Mouse (Mus musculus): Measurements from ENCODE around the gene Boc. TPM values are rescaled to one million over a fixed set of nuclear protein-coding genes. Genes with fewer than 3 reads are reported as not detected.

The Boc gene
- polyA plus RNA-seq, 1 experiment: 1.3 TPM

DNA sequence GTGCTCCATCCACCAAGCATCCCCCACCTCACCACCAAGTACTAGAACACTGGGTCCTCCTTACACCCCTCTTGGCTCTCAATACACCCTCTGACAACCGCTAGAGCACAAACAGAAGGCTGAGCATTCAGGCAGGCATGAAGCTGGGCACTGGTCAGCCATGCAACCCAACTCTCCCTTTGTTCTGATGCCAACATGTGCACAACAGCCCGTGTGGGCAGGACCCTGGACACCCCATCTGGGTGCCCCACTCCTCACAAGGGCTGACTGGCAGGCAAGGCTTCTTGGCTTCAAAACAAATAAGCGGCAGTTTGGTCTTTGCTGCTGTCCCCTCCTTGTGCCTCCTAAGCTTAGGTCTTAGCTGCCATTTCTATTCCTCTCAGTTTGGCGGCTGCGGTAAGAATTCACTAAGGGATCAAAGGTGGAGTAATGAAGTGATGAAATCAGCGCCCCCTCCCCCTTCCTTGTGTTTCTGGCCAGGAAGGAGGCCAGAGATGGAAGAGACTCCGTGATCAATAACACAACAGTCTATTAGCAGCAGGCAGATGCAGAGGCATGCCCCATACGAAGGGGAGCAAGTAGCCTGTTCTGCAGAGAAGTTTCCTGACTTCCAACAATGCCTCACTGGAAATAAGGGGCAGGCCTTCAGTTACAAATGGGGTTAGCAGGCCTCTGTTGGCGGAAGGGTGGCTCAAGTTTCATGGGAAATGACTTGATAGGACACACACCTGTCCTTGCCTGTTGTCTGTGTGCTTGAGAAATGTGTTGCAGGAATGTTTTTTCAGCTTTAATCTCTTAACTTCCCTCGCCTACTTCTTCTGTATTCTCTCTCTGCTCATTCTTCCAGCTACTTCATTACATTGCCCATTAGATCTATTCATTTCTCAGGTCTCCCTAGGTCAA lies 51.4 kb downstream of the Boc start:
- Histone ChIP-seq H3K4me3 (ENCODE audit: low read depth, low read length) (no peak overlapping the region), H3K9me3 (replicated peaks; ENCODE audit: control insufficient read depth, insufficient read depth, low read length, poor library complexity, severe bottlenecking) (no peaks in the 10 kb centered on the region; the same call in 1 of the 2 replicates), H3K27me3 (ENCODE audit: control insufficient read depth, insufficient read depth, low read length, poor library complexity, severe bottlenecking) (no peaks in the 10 kb centered on the region), H3K36me3 (ENCODE audit: control insufficient read depth, insufficient read depth, low read length, poor library complexity, severe bottlenecking) (no peaks in the 10 kb centered on the region), H3K27ac (ENCODE audit: insufficient read depth, low read length) (no peak overlapping the region), H3K9ac (ENCODE audit: low read depth, poor library complexity, severe bottlenecking) (no peak overlapping the region), H3K4me1 (ENCODE audit: control insufficient read depth, insufficient read depth, low read length) (no peaks in the 10 kb centered on the region)
- no peak for TF ChIP-seq CTCF (IDR thresholded peaks at IDR 0.05; ENCODE audit: low read depth, low read length)

DNA sequence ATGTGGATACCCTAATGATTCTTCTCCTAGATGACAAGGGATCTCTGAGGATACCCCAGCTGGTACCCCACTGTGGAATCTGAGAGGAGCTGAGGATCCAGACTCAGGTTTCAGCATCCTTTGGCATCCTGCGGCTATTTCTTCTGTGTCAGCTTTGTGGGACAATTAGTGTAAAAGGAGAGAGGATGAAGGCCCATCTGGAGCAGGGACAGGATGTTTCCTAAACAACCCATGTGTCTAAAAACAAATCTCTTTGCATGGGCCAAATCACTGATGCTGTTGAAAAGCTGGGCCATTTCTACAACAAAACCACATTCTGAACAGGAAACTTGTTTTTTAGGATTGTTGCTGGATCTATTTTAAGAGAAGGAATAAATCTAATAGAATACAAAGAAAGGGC lies 53.5 kb downstream of the Boc start:
- Histone ChIP-seq H3K4me1 (ENCODE audit: control insufficient read depth, insufficient read depth, low read length) (no peaks in the 10 kb centered on the region), H3K36me3 (ENCODE audit: control insufficient read depth, insufficient read depth, low read length, poor library complexity, severe bottlenecking) (no peaks in the 10 kb centered on the region), H3K9ac (ENCODE audit: low read depth, poor library complexity, severe bottlenecking) (no peak overlapping the region), H3K4me3 (ENCODE audit: low read depth, low read length) (no peak overlapping the region), H3K9me3 (replicated peaks; ENCODE audit: control insufficient read depth, insufficient read depth, low read length, poor library complexity, severe bottlenecking) (no peaks in the 10 kb centered on the region; the same call in 1 of the 2 replicates), H3K27me3 (ENCODE audit: control insufficient read depth, insufficient read depth, low read length, poor library complexity, severe bottlenecking) (no peaks in the 10 kb centered on the region), H3K27ac (ENCODE audit: insufficient read depth, low read length) (no peak overlapping the region)
- TF ChIP-seq CTCF (IDR thresholded peaks at IDR 0.05; ENCODE audit: low read depth, low read length): no peak
- no peak for TF ChIP-seq EP300 (IDR thresholded peaks at IDR 0.05; ENCODE audit: insufficient read depth, low read depth, low read length)
- TF ChIP-seq POLR2A (IDR thresholded peaks at IDR 0.05; ENCODE audit: insufficient read depth, low read length): no peak

DNA sequence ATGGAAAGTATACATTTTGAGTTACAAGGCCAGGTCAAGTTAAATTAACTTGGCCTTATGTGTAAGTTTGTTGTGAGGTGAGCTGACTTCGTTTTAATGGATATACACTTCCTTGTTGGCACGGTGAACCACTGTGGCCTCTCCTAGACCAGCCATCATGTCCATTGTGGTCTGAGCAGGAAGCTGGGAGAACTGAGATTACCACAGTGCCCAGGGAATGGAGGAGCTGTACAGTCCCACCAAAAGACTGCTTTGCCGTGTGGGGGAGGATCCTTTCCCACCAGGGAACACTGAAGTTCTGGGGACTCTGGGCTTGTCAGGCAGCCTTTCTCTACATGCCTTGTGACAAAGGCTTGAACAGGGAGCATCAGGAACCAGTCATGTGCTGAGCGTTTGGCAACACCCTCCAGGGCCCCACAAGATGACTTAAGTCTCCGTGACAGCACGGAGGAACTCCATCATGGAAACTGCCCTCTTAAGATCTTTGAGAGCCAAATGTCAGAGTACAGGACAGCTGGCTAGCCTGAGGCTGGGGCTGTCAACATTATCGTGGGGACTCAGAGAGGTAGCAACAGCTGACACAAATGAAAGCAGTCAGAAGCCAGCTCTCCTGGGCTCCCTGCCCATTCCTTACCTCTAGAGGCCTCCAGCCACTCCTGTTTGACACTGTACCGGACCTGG lies 55.7 kb downstream of the Boc start:
- Histone ChIP-seq H3K9me3 (replicated peaks; ENCODE audit: control insufficient read depth, insufficient read depth, low read length, poor library complexity, severe bottlenecking) (no peaks in the 10 kb centered on the region; the same call in 1 of the 2 replicates), H3K27me3 (ENCODE audit: control insufficient read depth, insufficient read depth, low read length, poor library complexity, severe bottlenecking) (no peaks in the 10 kb centered on the region), H3K4me3 (ENCODE audit: low read depth, low read length) (no peak overlapping the region), H3K9ac (ENCODE audit: low read depth, poor library complexity, severe bottlenecking) (no peak overlapping the region), H3K4me1 (ENCODE audit: control insufficient read depth, insufficient read depth, low read length) (no peaks in the 10 kb centered on the region), H3K27ac (ENCODE audit: insufficient read depth, low read length) (no peak overlapping the region), H3K36me3 (ENCODE audit: control insufficient read depth, insufficient read depth, low read length, poor library complexity, severe bottlenecking) (no peaks in the 10 kb centered on the region)
- TF ChIP-seq POLR2A (IDR thresholded peaks at IDR 0.05; ENCODE audit: insufficient read depth, low read length) (no peak), EP300 (IDR thresholded peaks at IDR 0.05; ENCODE audit: insufficient read depth, low read depth, low read length) (no peak), CTCF (IDR thresholded peaks at IDR 0.05; ENCODE audit: low read depth, low read length) (no peak)

DNA sequence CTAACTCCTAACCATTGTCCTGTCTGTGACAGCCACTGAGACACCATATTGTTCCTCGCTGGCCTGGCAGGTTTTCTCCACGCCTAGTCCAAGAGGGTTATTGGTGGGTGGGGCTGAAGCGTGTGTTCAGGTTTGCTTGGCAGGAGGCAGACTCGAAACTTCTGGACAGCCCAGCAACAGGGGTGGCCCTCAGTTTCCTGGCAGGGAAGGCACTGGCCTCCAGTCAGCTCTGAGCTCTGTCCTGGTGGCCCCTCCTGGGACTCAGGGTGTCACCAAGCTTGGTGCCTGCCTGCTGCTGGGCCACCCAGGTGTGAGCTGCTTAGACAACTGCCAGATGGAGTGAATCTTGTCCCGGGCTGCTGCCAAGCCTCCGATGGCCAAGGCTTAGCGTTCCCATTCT lies 56.4 kb downstream of the Boc start:
- H3K4me3 ChIP-seq (ENCODE audit: low read depth, low read length): no peak overlapping the region
- no peaks in the 10 kb centered on the region; the same call in 1 of the 2 replicates for H3K9me3 ChIP-seq (replicated peaks; ENCODE audit: control insufficient read depth, insufficient read depth, low read length, poor library complexity, severe bottlenecking)
- TF ChIP-seq CTCF (IDR thresholded peaks at IDR 0.05; ENCODE audit: low read depth, low read length) (no peak), EP300 (IDR thresholded peaks at IDR 0.05; ENCODE audit: insufficient read depth, low read depth, low read length) (no peak), POLR2A (IDR thresholded peaks at IDR 0.05; ENCODE audit: insufficient read depth, low read length) (no peak)
- H3K36me3 ChIP-seq (ENCODE audit: control insufficient read depth, insufficient read depth, low read length, poor library complexity, severe bottlenecking): no peaks in the 10 kb centered on the region
- no peaks in the 10 kb centered on the region for H3K4me1 ChIP-seq (ENCODE audit: control insufficient read depth, insufficient read depth, low read length)
- no peaks in the 10 kb centered on the region for H3K27me3 ChIP-seq (ENCODE audit: control insufficient read depth, insufficient read depth, low read length, poor library complexity, severe bottlenecking)
- no peak overlapping the region for H3K9ac ChIP-seq (ENCODE audit: low read depth, poor library complexity, severe bottlenecking)
- H3K27ac ChIP-seq (ENCODE audit: insufficient read depth, low read length): no peak overlapping the region

DNA sequence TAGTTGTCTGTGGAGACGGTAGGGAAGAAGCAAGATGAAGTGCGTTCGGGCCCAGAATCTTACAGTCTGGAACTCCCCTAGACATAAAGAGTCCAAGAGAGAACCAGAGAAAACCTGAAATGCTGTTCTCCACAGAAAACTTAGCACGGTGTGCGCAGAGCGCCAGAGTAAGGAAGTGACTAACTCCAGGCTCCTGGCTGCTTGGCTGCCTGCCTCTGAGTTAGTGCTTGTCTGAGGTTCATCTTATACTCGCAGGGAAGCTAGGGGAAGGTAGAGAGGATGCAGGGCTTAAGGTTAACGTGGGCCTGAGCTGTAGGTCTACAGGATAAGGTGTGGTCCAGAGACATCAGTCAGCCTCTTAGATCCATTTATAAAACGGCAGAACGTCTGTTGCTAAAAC lies 56.9 kb downstream of the Boc start:
- no peaks in the 10 kb centered on the region; the same call in 1 of the 2 replicates for H3K9me3 ChIP-seq (replicated peaks; ENCODE audit: control insufficient read depth, insufficient read depth, low read length, poor library complexity, severe bottlenecking)
- H3K4me1 ChIP-seq (ENCODE audit: control insufficient read depth, insufficient read depth, low read length): no peaks in the 10 kb centered on the region
- H3K27ac ChIP-seq (ENCODE audit: insufficient read depth, low read length): no peak overlapping the region
- no peak overlapping the region for H3K4me3 ChIP-seq (ENCODE audit: low read depth, low read length)
- H3K9ac ChIP-seq (ENCODE audit: low read depth, poor library complexity, severe bottlenecking): no peak overlapping the region
- H3K36me3 ChIP-seq (ENCODE audit: control insufficient read depth, insufficient read depth, low read length, poor library complexity, severe bottlenecking): no peaks in the 10 kb centered on the region
- no peaks in the 10 kb centered on the region for H3K27me3 ChIP-seq (ENCODE audit: control insufficient read depth, insufficient read depth, low read length, poor library complexity, severe bottlenecking)
- TF ChIP-seq EP300 (IDR thresholded peaks at IDR 0.05; ENCODE audit: insufficient read depth, low read depth, low read length) (no peak), CTCF (IDR thresholded peaks at IDR 0.05; ENCODE audit: low read depth, low read length) (no peak), POLR2A (IDR thresholded peaks at IDR 0.05; ENCODE audit: insufficient read depth, low read length) (no peak)

DNA sequence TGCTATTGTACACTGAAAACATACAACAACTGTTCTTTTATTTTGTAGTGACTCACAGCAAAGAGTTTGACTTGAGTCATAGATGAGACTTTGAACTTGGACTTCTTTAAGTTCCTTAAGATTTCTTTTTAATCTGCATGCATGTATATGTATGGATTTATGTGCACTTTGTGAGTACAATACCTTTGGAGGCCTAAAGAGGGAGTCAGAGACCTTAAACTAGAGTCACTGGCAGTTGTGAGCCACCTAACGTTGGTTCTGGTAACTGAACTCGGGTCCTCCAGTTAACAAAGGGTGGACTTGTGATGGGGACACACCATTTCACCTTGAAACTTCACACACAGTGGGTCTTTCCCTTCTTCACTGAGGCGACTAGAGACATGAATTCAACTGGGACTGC lies 60.2 kb downstream of the Boc start:
- H3K9me3 ChIP-seq (replicated peaks; ENCODE audit: control insufficient read depth, insufficient read depth, low read length, poor library complexity, severe bottlenecking): no peaks in the 10 kb centered on the region
- TF ChIP-seq POLR2A (IDR thresholded peaks at IDR 0.05; ENCODE audit: insufficient read depth, low read length): no peak
- TF ChIP-seq CTCF (IDR thresholded peaks at IDR 0.05; ENCODE audit: low read depth, low read length): no peak
- TF ChIP-seq EP300 (IDR thresholded peaks at IDR 0.05; ENCODE audit: insufficient read depth, low read depth, low read length): no peak
- no peaks in the 10 kb centered on the region for H3K27me3 ChIP-seq (ENCODE audit: control insufficient read depth, insufficient read depth, low read length, poor library complexity, severe bottlenecking)
- H3K9ac ChIP-seq (ENCODE audit: low read depth, poor library complexity, severe bottlenecking): no peak overlapping the region
- no peak overlapping the region for H3K4me3 ChIP-seq (ENCODE audit: low read depth, low read length)
- no peaks in the 10 kb centered on the region for H3K4me1 ChIP-seq (ENCODE audit: control insufficient read depth, insufficient read depth, low read length)
- H3K27ac ChIP-seq (ENCODE audit: insufficient read depth, low read length): no peak overlapping the region
- no peaks in the 10 kb centered on the region for H3K36me3 ChIP-seq (ENCODE audit: control insufficient read depth, insufficient read depth, low read length, poor library complexity, severe bottlenecking)

Data from ES-Bruce4 (cell line).